Mouse (Mus musculus): ENCODE measurements around the gene Baz1b.

DNA sequence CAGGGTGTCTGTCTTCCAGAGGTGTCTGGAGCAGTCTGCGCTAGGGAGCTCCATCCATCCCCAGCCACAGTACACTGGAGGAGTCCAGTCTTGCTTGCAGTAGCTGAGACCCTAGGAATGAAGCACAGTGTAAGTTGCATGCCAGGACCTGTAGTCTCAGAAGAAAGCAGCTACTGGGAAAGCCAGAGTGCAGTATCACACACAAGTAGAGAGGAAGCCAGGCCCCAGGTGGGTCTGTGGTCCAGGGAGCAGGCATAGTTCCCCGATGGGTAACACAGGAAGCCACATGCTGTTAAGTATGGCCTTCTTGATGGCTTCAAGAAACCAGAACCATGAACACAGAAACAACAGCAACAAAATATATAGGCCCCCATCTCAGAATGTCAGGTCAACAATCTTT, 104.9 kb downstream of the Baz1b start:
- TF ChIP-seq CTCF (IDR thresholded peaks at IDR 0.05) (no peak), POLR2A (IDR thresholded peaks at IDR 0.05; ENCODE audit: insufficient read depth, low read depth, low read length) (no peak), EP300 (IDR thresholded peaks at IDR 0.05; ENCODE audit: insufficient read depth, low read depth, low read length) (no peak)

Measured in heart, adult 2 months (tissue).